Mouse (Mus musculus) thymus, adult 2 months (tissue): ENCODE measurements around the gene Ins1. TPM values are rescaled to one million over a fixed set of nuclear protein-coding genes. Genes with fewer than 3 reads are reported as not detected.

Source experiments
- DNase-seq: peaks from one replicate; pipeline ENCODE4 v3.0.0; 2021
- H3K27ac ChIP-seq: fragments of 200-500 bp; 2 replicates; pipeline ENCODE4 v1.5.1; 2012; ENCODE audit warnings: low read length, control low read depth; ENCODE audit not compliant: control insufficient read depth, insufficient read depth
- H3K27me3 ChIP-seq: fragments of 200-500 bp; 2 replicates; pipeline ENCODE4 v1.6.1; 2012; ENCODE audit warnings: mild to moderate bottlenecking, low read length, moderate library complexity, mixed read lengths; ENCODE audit not compliant: control insufficient read depth, insufficient read depth
- H3K36me3 ChIP-seq: fragments of 200-500 bp; 2 replicates; pipeline ENCODE4 v1.6.1; 2012; ENCODE audit warnings: mild to moderate bottlenecking, low read length, moderate library complexity; ENCODE audit not compliant: control insufficient read depth, insufficient read depth
- H3K4me1 ChIP-seq: fragments of 200-500 bp; replicated peaks from 2 replicates; pipeline ENCODE4 v1.6.1; 2012; ENCODE audit warnings: low read length; ENCODE audit not compliant: control insufficient read depth, insufficient read depth
- H3K4me3 ChIP-seq: fragments of 200-500 bp; 2 replicates; pipeline ENCODE4 v1.5.1; 2012; ENCODE audit warnings: mild to moderate bottlenecking, low read length, control low read depth, moderate library complexity; ENCODE audit not compliant: control insufficient read depth, insufficient read depth
- CTCF ChIP-seq: fragments of 200-500 bp; IDR thresholded peaks from 2 replicates; pipeline ENCODE4 v1.5.1; 2012; ENCODE audit warnings: mild to moderate bottlenecking, control low read depth, low read length, moderate library complexity, borderline replicate concordance; ENCODE audit not compliant: control insufficient read depth, poor library complexity, insufficient read depth; ENCODE audit errors: extremely low read depth
- POLR2A ChIP-seq: fragments of 200-500 bp; IDR thresholded peaks from 2 replicates; pipeline ENCODE4 v1.6.1; 2012; ENCODE audit warnings: mild to moderate bottlenecking, low read length, control low read depth, moderate library complexity; ENCODE audit not compliant: control insufficient read depth, poor library complexity, insufficient read depth; ENCODE audit errors: extremely low read depth
- polyA plus RNA-seq: library from polyadenylated mRNA; depleted of rRNA; stranded (reverse); fragments of >200 nt; gene quantifications from 2 replicates; pipeline ENCODE4 v1.2.3, GENCODE M21; 2012; rRNA removed

The Ins1 gene
- not detected in 2 replicates for polyA plus RNA-seq

- Histone ChIP-seq H3K4me1 (no peaks in the 10 kb centered on the region), H3K36me3 (no peaks in the 10 kb centered on the region), H3K27me3 (no peaks in the 10 kb centered on the region), H3K4me3 (no peak within 1 kb of the TSS), H3K27ac (no peak within 1 kb of the TSS)
- DNase-seq = no peak
- TF ChIP-seq POLR2A (no peak), CTCF (no peak)
These were observed at the start of gene Ins1 for GRCm38 (mm10) chr19:52263997-52264396. Gene Ins1 (plus strand): TSS chr19:52264297.
